Mouse (Mus musculus): ENCODE data around the gene Oaz2. TPM values are rescaled to one million over a fixed set of nuclear protein-coding genes. Genes with fewer than 3 reads are reported as not detected.
A peak's percentile ranks its signal among the peaks of the same experiment; 100 is the strongest.

Gene Oaz2
- total and polyA plus RNA-seq, 2 experiments from 2014 or later, result 293 to 350 TPM

DNA sequence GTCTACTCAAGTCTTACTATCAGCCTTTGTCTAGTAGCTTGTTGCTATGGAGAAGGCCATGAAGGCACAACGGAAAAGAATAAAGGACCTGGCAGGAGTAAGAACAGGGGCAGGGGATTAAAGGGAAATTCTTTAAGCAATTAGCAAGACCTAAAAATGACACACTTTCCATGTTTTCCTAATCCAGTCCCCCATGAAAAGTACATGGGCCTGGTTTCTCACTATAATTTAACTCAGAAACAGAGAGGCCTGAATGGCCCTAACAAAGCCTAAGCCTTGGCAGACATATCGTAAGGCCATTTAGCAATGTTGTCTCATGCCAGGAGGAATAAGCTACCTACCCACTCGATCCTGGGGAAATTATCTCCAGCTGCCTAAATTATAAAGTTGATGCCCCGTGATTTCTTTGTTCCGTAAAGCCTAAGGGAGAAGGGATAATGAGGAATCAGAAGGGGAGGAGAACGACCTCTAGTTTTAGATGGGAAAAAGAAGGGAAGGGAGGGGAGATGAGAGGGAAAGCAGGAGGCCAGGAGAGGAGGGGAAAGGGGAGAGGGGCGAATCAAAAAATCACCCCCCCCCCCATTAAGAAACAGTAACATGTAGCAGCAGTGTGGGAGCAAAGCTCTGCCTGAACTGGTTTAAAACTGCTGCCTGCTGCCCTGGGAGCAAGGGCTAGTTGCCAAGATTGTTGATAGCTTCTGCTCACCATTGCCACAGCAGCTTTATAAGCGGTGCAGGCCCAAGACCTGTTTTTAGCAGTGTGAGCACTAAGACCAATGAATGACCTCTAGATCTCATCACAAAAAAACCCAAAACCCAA lies 56.9 kb downstream of the Oaz2 start:
- ATAC-seq (ENCODE audit: insufficient read depth, low read depth), result 0 out of 2 replicates have a peak, but pooled peaks have one; percentile 36
- Histone ChIP-seq H3K4me1 (ENCODE audit: control insufficient read depth, insufficient read depth) (peaks cover 35% of the 10 kb centered on the region), H3K27me3 (ENCODE audit: control insufficient read depth, insufficient read depth, low read length) (no peaks in the 10 kb centered on the region), H3K9ac (replicated peaks; ENCODE audit: low read depth, low read length) (peak overlapping the region; percentile 43; the same call in 1 of the 2 replicates), H3K36me3 (replicated peaks; ENCODE audit: control insufficient read depth, insufficient read depth, low read length) (0 out of 2 replicates have a peak, but pooled peaks cover 4% of the 10 kb centered on the region), H3K27ac (ENCODE audit: low read depth) (peak overlapping the region; percentile 88), H3K9me3 (replicated peaks; ENCODE audit: control insufficient read depth, low read length) (no peaks in the 10 kb centered on the region), H3K4me2 (ENCODE audit: low read depth, low read length) (peak overlapping the region; percentile 35), H3K4me3 (ENCODE audit: low read depth, low read length) (no peak overlapping the region)
- WGBS, result 31% methylated on average over 8 of the region's 8 CpGs
- peak; percentile 66 for DNase-seq (ENCODE audit: low spot score)
- no peak for TF ChIP-seq EP300 (IDR thresholded peaks at IDR 0.05; ENCODE audit: low read depth)
- no peak for TF ChIP-seq CTCF (IDR thresholded peaks at IDR 0.05; ENCODE audit: low read depth)

- Histone ChIP-seq H3K4me2 (ENCODE audit: low read depth, low read length) (peak overlapping the region; percentile 35), H3K9me3 (replicated peaks; ENCODE audit: control insufficient read depth, low read length) (no peaks in the 10 kb centered on the region), H3K4me3 (ENCODE audit: low read depth, low read length) (no peak overlapping the region), H3K27ac (ENCODE audit: low read depth) (peak overlapping the region; percentile 88), H3K9ac (replicated peaks; ENCODE audit: low read depth, low read length) (0 out of 2 replicates have a peak overlapping the region, but pooled peaks have one; percentile 43), H3K27me3 (ENCODE audit: control insufficient read depth, insufficient read depth, low read length) (no peaks in the 10 kb centered on the region), H3K36me3 (replicated peaks; ENCODE audit: control insufficient read depth, insufficient read depth, low read length) (no peaks in the 10 kb centered on the region), H3K4me1 (ENCODE audit: control insufficient read depth, insufficient read depth) (peaks cover 35% of the 10 kb centered on the region)
- peak; percentile 41 for DNase-seq (ENCODE audit: low spot score)
- ATAC-seq (ENCODE audit: insufficient read depth, low read depth), result 0 out of 2 replicates have a peak, but pooled peaks have one; percentile 37
- TF ChIP-seq EP300 (IDR thresholded peaks at IDR 0.05; ENCODE audit: low read depth), result no peak
- WGBS, result 11% methylated on average over 4 of the region's 4 CpGs
Observed at GRCm38 (mm10) chr9:65725291-65725622, 57.5 kb downstream of the Oaz2 start.

- Histone ChIP-seq H3K4me2 (ENCODE audit: low read depth, low read length) (no peak overlapping the region), H3K36me3 (replicated peaks; ENCODE audit: control insufficient read depth, insufficient read depth, low read length) (peaks cover 6% of the 10 kb centered on the region), H3K9ac (replicated peaks; ENCODE audit: low read depth, low read length) (no peak overlapping the region), H3K27ac (ENCODE audit: low read depth) (peak overlapping the region; percentile 88; the same call in 1 of the 2 replicates), H3K4me1 (ENCODE audit: control insufficient read depth, insufficient read depth) (peaks cover 27% of the 10 kb centered on the region), H3K4me3 (ENCODE audit: low read depth, low read length) (no peak overlapping the region), H3K27me3 (ENCODE audit: control insufficient read depth, insufficient read depth, low read length) (no peaks in the 10 kb centered on the region), H3K9me3 (replicated peaks; ENCODE audit: control insufficient read depth, low read length) (no peaks in the 10 kb centered on the region)
- no peak for TF ChIP-seq CTCF (IDR thresholded peaks at IDR 0.05; ENCODE audit: low read depth)
- no peak for TF ChIP-seq EP300 (IDR thresholded peaks at IDR 0.05; ENCODE audit: low read depth)
- ATAC-seq (ENCODE audit: insufficient read depth, low read depth) (no peak), DNase-seq (ENCODE audit: low spot score) (no peak)
- 70% methylated on average over 3 of the region's 3 CpGs for WGBS
Observed at GRCm38 (mm10) chr9:65726431-65726830, 58.6 kb downstream of the Oaz2 start.

DNA sequence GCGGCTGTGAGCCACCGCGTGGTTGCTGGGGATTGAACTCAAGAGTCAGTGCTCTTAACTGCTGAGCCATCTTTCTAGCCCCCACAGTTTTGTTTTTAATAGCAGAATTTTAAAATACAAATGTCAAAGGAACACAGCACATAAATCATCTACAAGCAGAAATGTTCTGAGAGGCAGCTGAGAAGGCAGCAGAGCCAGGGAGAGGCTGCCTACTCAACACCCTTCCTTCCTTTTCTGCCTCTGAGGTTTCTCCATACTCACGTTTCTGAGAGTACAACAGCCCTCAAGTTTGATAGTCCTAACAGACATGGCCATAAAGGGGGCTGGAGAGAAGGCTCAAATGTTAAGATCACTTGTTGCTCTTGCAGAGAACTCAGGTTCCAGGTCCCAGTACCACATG lies 59.7 kb downstream of the Oaz2 start:
- WGBS, result 80% methylated on average over 4 of the region's 4 CpGs
- ATAC-seq (ENCODE audit: insufficient read depth, low read depth) (no peak), DNase-seq (ENCODE audit: low spot score) (no peak)
- TF ChIP-seq CTCF (IDR thresholded peaks at IDR 0.05; ENCODE audit: low read depth) (no peak), EP300 (IDR thresholded peaks at IDR 0.05; ENCODE audit: low read depth) (no peak)
- Histone ChIP-seq H3K27ac (ENCODE audit: low read depth) (no peak overlapping the region), H3K4me2 (ENCODE audit: low read depth, low read length) (no peak overlapping the region), H3K4me3 (ENCODE audit: low read depth, low read length) (no peak overlapping the region), H3K9me3 (replicated peaks; ENCODE audit: control insufficient read depth, low read length) (no peaks in the 10 kb centered on the region), H3K9ac (replicated peaks; ENCODE audit: low read depth, low read length) (no peak overlapping the region), H3K27me3 (ENCODE audit: control insufficient read depth, insufficient read depth, low read length) (no peaks in the 10 kb centered on the region), H3K36me3 (replicated peaks; ENCODE audit: control insufficient read depth, insufficient read depth, low read length) (peaks cover 6% of the 10 kb centered on the region), H3K4me1 (ENCODE audit: control insufficient read depth, insufficient read depth) (peaks cover 18% of the 10 kb centered on the region)

DNA sequence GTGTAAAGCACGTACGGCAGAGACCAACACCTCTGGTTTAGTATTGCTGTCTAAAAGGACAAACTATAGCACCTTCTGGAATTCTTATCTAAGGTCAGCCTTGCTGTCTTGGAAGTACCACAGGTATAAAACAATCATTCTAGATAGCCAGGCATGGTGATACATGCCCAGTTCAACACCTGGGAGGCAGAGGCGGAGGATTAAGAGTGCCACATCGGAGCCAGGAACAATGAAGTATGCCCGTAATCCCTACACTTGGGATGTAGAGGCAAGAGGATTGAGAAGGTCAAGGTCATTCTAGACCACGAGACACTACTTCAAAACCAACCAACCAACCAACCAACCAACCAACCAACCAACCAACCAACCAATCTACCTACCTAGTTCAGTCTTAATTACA lies 60.8 kb downstream of the Oaz2 start:
- Histone ChIP-seq H3K4me1 (ENCODE audit: control insufficient read depth, insufficient read depth) (peaks cover 18% of the 10 kb centered on the region), H3K27ac (ENCODE audit: low read depth) (no peak overlapping the region), H3K9me3 (replicated peaks; ENCODE audit: control insufficient read depth, low read length) (no peaks in the 10 kb centered on the region), H3K27me3 (ENCODE audit: control insufficient read depth, insufficient read depth, low read length) (no peaks in the 10 kb centered on the region), H3K4me2 (ENCODE audit: low read depth, low read length) (no peak overlapping the region), H3K4me3 (ENCODE audit: low read depth, low read length) (no peak overlapping the region), H3K36me3 (replicated peaks; ENCODE audit: control insufficient read depth, insufficient read depth, low read length) (peaks cover 6% of the 10 kb centered on the region), H3K9ac (replicated peaks; ENCODE audit: low read depth, low read length) (no peak overlapping the region)
- WGBS, result 97% methylated on average over 6 of the region's 6 CpGs
- ATAC-seq (ENCODE audit: insufficient read depth, low read depth) (no peak), DNase-seq (ENCODE audit: low spot score) (no peak)
- TF ChIP-seq CTCF (IDR thresholded peaks at IDR 0.05; ENCODE audit: low read depth) (no peak), EP300 (IDR thresholded peaks at IDR 0.05; ENCODE audit: low read depth) (no peak)
